Mouse (Mus musculus) hindbrain, embryonic 11.5 days (tissue): Measurements from ENCODE around the gene Akap12. TPM values are rescaled to one million over a fixed set of nuclear protein-coding genes. Genes with fewer than 3 reads are reported as not detected.

Experiments used
- ATAC-seq: fragments of 200-750 bp; cut with Nextera tagmentation; 2 replicates; pipeline ENCODE4 v1.8.0; 2017; ENCODE audit warnings: mild to moderate bottlenecking, moderate TSS enrichment, moderate library complexity; ENCODE audit not compliant: low FRiP score
- DNase-seq: peaks from one replicate; pipeline ENCODE4 v3.0.0-alpha.2; 2015; ENCODE audit warnings: low spot score
- H3K27ac ChIP-seq: fragments of 300-500 bp; sonication (generic); 2 replicates; pipeline ENCODE4 v1.5.1; 2014; ENCODE audit warnings: mild to moderate bottlenecking, low read depth, low read length
- H3K27me3 ChIP-seq: fragments of 300-500 bp; sonication (generic); 2 replicates; pipeline ENCODE4 v1.6.1; 2014; ENCODE audit warnings: mild to moderate bottlenecking, low read length, moderate library complexity, mixed read lengths; ENCODE audit not compliant: control insufficient read depth, insufficient read depth
- H3K36me3 ChIP-seq: fragments of 300-500 bp; sonication (generic); 2 replicates; pipeline ENCODE4 v1.6.1; 2014; ENCODE audit warnings: mild to moderate bottlenecking, low read length, moderate library complexity, mixed read lengths; ENCODE audit not compliant: control insufficient read depth, insufficient read depth
- H3K4me1 ChIP-seq: fragments of 300-500 bp; sonication (generic); replicated peaks from 2 replicates; pipeline ENCODE4 v1.6.1; 2014; ENCODE audit warnings: low read length, mixed read lengths; ENCODE audit not compliant: control insufficient read depth, insufficient read depth
- H3K4me2 ChIP-seq: fragments of 300-500 bp; sonication (generic); replicated peaks from 2 replicates; pipeline ENCODE4 v1.6.1; 2014; ENCODE audit warnings: mild to moderate bottlenecking, low read depth, low read length
- H3K4me3 ChIP-seq: fragments of 300-500 bp; sonication (generic); 2 replicates; pipeline ENCODE4 v1.5.1; 2014; ENCODE audit warnings: low read depth, low read length
- H3K9ac ChIP-seq: fragments of 300-500 bp; sonication (generic); 2 replicates; pipeline ENCODE4 v1.6.1; 2014; ENCODE audit warnings: low read depth, low read length
- H3K9me3 ChIP-seq: fragments of 300-500 bp; sonication (generic); 2 replicates; pipeline ENCODE4 v1.6.1; 2016; ENCODE audit warnings: low read length; ENCODE audit not compliant: control insufficient read depth
- WGBS: fragments of 180-500 bp; shearing (Covaris S2); extraction: QIAGEN DNeasy Blood & Tissue Kit; methylation state at CpG from one replicate; pipeline ENCODE4 v1.1.7; 2014; 5-methylcytosine and 5-hydroxymethylcytosine counted together
- polyA plus RNA-seq: library from polyadenylated mRNA; unstranded; fragments of >200 nt; fragmentation: Nextera tagmentation; extraction: Ambion mirVana; gene quantifications from 2 replicates; pipeline ENCODE4 v1.2.1, GENCODE M21; 2014

Gene Akap12
- polyA plus RNA-seq, 1 experiment from 2014 or later, result 65.9 TPM

DNA sequence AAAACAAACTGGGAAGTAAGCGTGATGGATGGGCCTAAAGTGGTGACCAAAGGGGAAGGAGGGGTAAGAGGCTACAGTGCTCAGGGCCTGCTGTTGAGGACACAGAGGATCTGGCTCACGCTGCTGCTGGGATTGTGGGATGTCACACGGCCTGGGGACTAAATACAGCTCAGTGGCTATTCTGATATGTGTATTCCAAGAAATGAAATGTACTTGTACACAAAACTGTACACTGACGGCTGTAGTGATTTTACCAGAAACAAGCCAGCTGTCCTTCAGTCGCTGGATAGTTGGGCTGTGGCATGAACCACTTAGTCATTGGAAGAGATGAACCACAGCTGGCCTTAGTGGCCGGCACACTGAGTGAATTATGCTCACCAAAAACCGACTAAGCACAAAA is 110.3 kb downstream of the Akap12 start:
- Histone ChIP-seq H3K27ac (no peak overlapping the region), H3K9ac (no peak overlapping the region), H3K4me2 (no peak overlapping the region), H3K27me3 (no peaks in the 10 kb centered on the region), H3K4me3 (no peak overlapping the region), H3K9me3 (no peaks in the 10 kb centered on the region), H3K4me1 (no peaks in the 10 kb centered on the region), H3K36me3 (no peaks in the 10 kb centered on the region)
- ATAC-seq (no peak), DNase-seq (no peak)
- WGBS, result 76% methylated on average over 7 of the region's 7 CpGs

DNA sequence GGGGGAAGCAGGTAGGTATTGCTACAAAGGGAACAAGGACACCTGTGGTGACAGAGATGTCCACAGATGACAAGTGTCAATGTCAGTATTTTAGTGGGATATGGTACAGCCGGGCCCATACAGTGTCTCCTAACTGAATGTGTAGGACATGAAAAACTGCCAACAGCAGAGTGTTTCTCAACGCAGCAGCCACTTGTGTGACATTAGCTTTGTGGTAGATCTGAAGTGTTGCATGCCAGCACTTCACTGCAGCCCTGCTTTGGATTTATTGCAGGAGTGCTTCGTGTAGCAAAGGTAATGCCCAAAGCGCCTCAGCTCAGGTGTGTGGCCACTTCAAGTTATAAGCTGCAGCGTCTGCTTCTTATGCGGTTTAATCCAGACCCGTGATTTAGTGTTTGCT is 110.8 kb downstream of the Akap12 start:
- no peak overlapping the region for H3K27ac ChIP-seq
- no peaks in the 10 kb centered on the region for H3K9me3 ChIP-seq
- H3K36me3 ChIP-seq, result no peaks in the 10 kb centered on the region
- WGBS, result 90% methylated on average over 7 of the region's 7 CpGs
- DNase-seq (no peak), ATAC-seq (no peak)
- no peak overlapping the region for H3K4me2 ChIP-seq
- H3K4me3 ChIP-seq, result no peak overlapping the region
- no peaks in the 10 kb centered on the region for H3K27me3 ChIP-seq
- H3K9ac ChIP-seq, result no peak overlapping the region
- no peaks in the 10 kb centered on the region for H3K4me1 ChIP-seq

DNA sequence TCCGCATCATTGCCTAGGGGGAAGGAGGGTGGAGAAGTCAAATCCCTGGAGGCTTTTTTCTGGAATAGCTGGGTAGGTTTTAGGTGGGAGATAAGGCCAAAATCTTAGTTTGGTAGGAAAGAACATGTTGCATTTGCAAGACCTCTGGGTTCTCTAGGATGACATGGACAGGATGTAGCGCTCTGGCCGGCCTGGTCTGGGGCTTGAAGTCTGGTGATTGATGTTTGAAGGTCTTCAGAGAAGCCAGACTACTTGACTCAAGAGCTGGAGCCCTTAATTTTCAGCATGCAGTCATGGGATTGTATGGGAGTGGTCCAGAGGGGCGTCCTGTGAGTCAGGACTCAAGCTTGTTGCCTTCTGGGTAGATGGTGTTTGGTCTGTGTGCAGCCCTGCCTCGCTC is 114.6 kb downstream of the Akap12 start:
- 87% methylated on average over 5 of the region's 5 CpGs for WGBS
- no peak overlapping the region for H3K9ac ChIP-seq
- DNase-seq (no peak), ATAC-seq (no peak)
- no peaks in the 10 kb centered on the region for H3K4me1 ChIP-seq
- H3K27ac ChIP-seq, result no peak overlapping the region
- no peaks in the 10 kb centered on the region for H3K36me3 ChIP-seq
- H3K4me3 ChIP-seq, result no peak overlapping the region
- no peaks in the 10 kb centered on the region for H3K27me3 ChIP-seq
- H3K4me2 ChIP-seq, result no peak overlapping the region
- no peaks in the 10 kb centered on the region for H3K9me3 ChIP-seq

DNA sequence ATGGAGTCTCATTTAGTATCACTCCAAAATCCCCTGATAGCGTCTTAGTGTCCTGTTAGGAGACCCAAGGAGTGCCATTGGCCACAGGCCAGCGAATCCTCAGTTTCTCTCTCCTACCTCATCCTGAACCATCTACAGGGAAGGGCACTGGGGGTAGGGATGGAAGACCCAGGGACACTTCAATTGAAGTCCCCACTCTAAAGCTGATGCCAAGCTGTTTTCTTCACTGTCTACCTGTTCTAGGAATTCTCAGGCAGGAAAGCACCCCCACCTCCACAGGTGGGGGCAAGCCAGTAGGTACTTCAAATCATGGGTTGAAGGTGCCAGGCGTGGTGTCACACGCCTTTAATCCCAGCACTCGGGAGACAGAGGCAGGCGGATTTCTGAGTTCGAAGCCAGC is 118.1 kb downstream of the Akap12 start:
- H3K4me1 ChIP-seq, result no peaks in the 10 kb centered on the region; the same call in 1 of the 2 replicates

DNA sequence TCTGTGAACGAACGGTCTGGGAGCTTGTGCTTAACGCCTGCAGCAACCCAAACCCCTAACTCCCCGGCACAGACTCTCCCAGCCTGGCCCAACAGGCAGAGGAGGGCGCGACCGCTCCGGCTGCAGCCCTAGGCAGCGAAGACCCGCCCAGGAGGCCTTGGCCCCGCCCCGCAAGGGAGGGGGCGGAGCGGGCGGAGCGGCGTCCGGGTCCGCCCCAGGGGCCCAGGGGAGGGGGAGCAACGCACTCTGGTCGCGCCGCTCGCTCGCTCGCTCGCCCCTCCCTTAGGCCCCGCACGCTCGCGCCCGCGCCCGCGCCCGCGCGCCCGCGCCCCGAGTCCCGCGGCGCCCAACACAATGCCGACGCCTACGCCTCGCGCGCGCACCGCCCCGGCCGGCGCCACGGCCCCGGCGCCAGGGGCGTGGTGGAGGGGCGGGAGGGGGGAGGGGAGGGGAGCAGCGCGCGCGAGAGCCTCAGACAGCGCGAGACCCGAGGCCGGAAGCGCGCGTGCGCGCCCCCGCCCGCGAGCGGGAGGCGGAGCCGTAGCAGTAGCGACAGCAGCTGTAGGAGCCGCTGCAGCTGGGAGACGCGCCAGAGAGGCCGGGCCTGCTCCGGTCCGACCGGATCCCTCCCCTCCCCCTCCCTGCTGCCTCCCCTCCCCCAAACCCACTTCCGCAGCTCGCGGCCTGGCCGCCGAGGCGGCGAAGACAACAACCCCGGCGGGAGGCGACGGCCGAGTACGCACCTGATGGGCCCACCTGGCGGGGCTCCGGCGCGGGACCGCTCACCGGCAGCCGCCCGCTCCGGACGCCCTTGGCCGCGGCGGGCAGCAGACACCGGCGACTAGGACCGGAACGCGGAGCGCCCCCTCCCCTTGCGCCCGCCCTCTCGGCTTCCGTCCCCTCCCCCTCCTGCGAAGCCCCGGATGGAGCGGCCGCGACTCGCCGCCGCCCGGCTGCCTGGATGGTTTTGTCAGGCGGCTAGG is 120.7 kb downstream of the Akap12 start:
- DNase-seq (peak; percentile 99), ATAC-seq (peak; percentile 94)
- H3K4me3 ChIP-seq, result peak overlapping the region; percentile 98
- peak overlapping the region; percentile 100 for H3K27ac ChIP-seq
- peak overlapping the region; percentile 98 for H3K9ac ChIP-seq
- peaks cover 4% of the 10 kb centered on the region; the same call in 1 of the 2 replicates for H3K4me1 ChIP-seq
- H3K36me3 ChIP-seq, result no peaks in the 10 kb centered on the region
- H3K9me3 ChIP-seq, result no peaks in the 10 kb centered on the region
- WGBS, result under 1% methylated on average over 62 of the region's 133 CpGs
- H3K27me3 ChIP-seq, result no peaks in the 10 kb centered on the region
- peak overlapping the region; percentile 89 for H3K4me2 ChIP-seq

More for the DNA sequence above, 118.1 kb downstream of the Akap12 start:
- no peaks in the 10 kb centered on the region for H3K36me3 ChIP-seq
- WGBS, result 98% methylated on average over 7 of the region's 7 CpGs
- H3K27me3 ChIP-seq, result no peaks in the 10 kb centered on the region
- H3K9ac ChIP-seq, result no peak overlapping the region
- no peak overlapping the region for H3K27ac ChIP-seq
- no peak for DNase-seq
- no peak for ATAC-seq
- H3K4me2 ChIP-seq, result no peak overlapping the region
- no peak overlapping the region for H3K4me3 ChIP-seq
- no peaks in the 10 kb centered on the region for H3K9me3 ChIP-seq

DNA sequence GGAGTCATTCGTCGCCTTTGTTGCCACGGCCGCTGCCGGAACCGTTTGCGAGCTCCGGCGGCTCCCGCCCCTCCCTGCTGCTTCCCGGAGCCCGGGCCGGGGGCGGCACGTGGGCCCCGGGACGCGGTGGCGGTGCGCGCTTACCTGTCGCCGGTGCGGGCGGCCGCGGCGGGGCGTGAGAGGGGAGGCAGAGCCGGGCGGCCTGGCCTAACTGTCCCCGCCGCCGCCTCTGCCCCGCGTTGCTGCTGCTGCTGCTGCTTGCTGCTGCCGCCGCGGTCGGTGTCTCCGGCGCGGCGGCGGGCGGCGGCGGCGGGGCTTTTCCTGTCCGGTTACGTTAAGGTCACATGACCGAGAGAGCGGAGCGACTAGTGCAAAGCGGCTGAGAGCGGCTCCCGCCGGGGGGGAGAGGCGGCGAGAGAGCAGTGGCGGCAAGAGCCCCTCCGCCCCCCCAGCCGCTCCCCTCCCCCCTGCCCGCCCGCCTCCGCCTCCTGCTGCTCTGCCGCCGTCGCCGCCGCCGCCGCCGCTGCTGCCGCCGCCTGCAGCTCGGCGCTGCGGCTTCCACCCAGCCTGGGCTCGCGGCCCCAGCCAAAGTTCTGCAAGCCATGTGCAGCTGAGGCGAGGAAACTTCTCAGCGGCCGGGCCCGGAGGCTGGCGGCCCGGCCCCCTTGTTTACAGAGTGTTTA is 121.7 kb downstream of the Akap12 start, which contains the start of gene Zbtb2:
Gene Zbtb2 (minus strand): TSS at position 408 of the 683 bp plus-strand sequence.
- H3K4me2 ChIP-seq, result peak within 1 kb of the TSS; percentile 89
- ATAC-seq, result peak; percentile 14
- peak; percentile 78 for DNase-seq
- no peaks in the 10 kb centered on the region for H3K36me3 ChIP-seq
- peak within 1 kb of the TSS; percentile 98 for H3K4me3 ChIP-seq
- peak within 1 kb of the TSS; percentile 98 for H3K9ac ChIP-seq
- H3K4me1 ChIP-seq, result peaks cover 4% of the 10 kb centered on the region; the same call in 1 of the 2 replicates
- peak within 1 kb of the TSS; percentile 100 for H3K27ac ChIP-seq
- no peaks in the 10 kb centered on the region for H3K27me3 ChIP-seq
- no peaks in the 10 kb centered on the region for H3K9me3 ChIP-seq
- WGBS, result 0% methylated on average over 30 of the region's 87 CpGs

DNA sequence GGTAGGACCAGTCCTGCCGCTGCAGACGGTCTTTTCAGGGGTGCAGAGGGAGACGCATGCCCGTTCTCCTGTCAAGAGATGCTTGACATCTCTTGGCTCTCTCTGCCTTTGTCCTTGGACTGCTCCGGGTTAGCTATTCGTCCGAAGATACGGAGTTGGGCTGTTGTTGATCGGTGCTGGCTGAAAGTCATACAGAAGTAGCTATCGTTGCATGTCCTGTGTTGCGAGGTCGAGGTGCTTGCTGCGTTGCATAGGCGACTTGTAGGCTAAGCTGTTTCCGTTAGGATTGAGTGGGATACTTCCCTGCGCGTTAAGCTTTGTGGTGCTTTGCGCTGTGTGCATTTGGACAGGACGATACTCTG is 122.2 kb downstream of the Akap12 start:
- Histone ChIP-seq H3K27me3 (no peaks in the 10 kb centered on the region), H3K9ac (peak overlapping the region; percentile 98), H3K27ac (peak overlapping the region; percentile 100), H3K4me1 (peaks cover 4% of the 10 kb centered on the region; the same call in 1 of the 2 replicates), H3K4me3 (peak overlapping the region; percentile 98), H3K36me3 (no peaks in the 10 kb centered on the region), H3K9me3 (no peaks in the 10 kb centered on the region), H3K4me2 (peak overlapping the region; percentile 89)
- DNase-seq (peak; percentile 58), ATAC-seq (no peak)
- under 1% methylated on average over 19 of the region's 19 CpGs for WGBS

DNA sequence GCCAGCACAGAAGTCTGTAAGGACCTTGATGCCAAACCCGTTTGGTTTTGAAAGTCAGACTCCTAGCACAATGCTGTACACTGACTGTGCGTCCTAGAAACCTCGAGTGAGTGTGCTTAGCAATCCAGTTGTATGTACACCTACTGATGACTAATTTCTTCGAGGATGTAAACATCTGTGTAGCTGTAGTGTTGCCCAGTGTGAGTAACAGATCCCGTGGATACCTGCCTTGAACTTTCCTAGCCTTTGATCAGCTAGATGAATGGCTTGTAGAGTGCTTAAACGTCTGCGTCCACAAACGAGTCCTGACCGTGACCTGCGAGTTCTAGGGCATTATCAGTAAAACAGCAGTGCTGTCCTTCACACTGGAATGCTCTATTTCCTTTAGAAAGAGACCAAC is 122.9 kb downstream of the Akap12 start:
- no peak for ATAC-seq
- peak overlapping the region; percentile 89 for H3K4me2 ChIP-seq
- H3K9me3 ChIP-seq, result no peaks in the 10 kb centered on the region
- H3K9ac ChIP-seq, result peak overlapping the region; percentile 98
- no peaks in the 10 kb centered on the region for H3K36me3 ChIP-seq
- peak; percentile 9 for DNase-seq
- H3K27me3 ChIP-seq, result no peaks in the 10 kb centered on the region
- 37% methylated on average over 10 of the region's 10 CpGs for WGBS
- H3K27ac ChIP-seq, result no peak overlapping the region
- peak overlapping the region; percentile 98 for H3K4me3 ChIP-seq
- H3K4me1 ChIP-seq, result peaks cover 4% of the 10 kb centered on the region; the same call in 1 of the 2 replicates
